Mouse (Mus musculus): ENCODE results near the gene Fmnl2.

- TF ChIP-seq POLR2A (IDR thresholded peaks at IDR 0.05; ENCODE audit: insufficient read depth, low read depth, low read length) = no peak
- TF ChIP-seq CTCF (IDR thresholded peaks at IDR 0.05) = no peak
- TF ChIP-seq EP300 (IDR thresholded peaks at IDR 0.05; ENCODE audit: insufficient read depth, low read depth, low read length) = no peak
Observed at GRCm38 (mm10) chr2:52981595-52981994, 123.9 kb downstream of the Fmnl2 start.

Measured in heart, adult 2 months (tissue).